Mouse (Mus musculus) erythroblast, adult 5-6 weeks (primary cell): Measurements from ENCODE around the gene Abcc1. TPM values are rescaled to one million over a fixed set of nuclear protein-coding genes. Genes with fewer than 3 reads are reported as not detected.

Experiments
- ATAC-seq: replicated peaks from 2 replicates; pipeline ENCODE4 v1.8.0; 2016; ENCODE audit warnings: moderate number of reproducible peaks, mild to moderate bottlenecking, moderate TSS enrichment, inconsistent platforms; ENCODE audit not compliant: poor library complexity, low FRiP score, severe bottlenecking
- total RNA-seq, 2 experiments: library from RNA; stranded (forward) in 1 of 2; stranded (reverse) in 1 of 2; fragments of 150-400 nt in 1 of 2; fragments of 200-764, 138-1000 nt in 1 of 2; gene quantifications; 2 replicates each; pipeline versions ENCODE4 v1.2.3 to v1.2.4; 2015 to 2017; ENCODE audit warnings: low replicate concordance in 2 of 2

Gene Abcc1
- total RNA-seq, 2 experiments from 2014 or later = 3.2 to 18.3 TPM

GRCm38 (mm10) chr16:14477510-14478300, 116.3 kb downstream of the Abcc1 start:
- no peak for ATAC-seq

- ATAC-seq = no peak
Measured at GRCm38 (mm10) chr16:14479641-14480040, 118.3 kb downstream of the Abcc1 start.

- ATAC-seq = no peak
Measured at GRCm38 (mm10) chr16:14483221-14483620, 121.9 kb downstream of the Abcc1 start.

GRCm38 (mm10) chr16:14493491-14494114, 132.2 kb downstream of the Abcc1 start:
- no peak for ATAC-seq

- no peak for ATAC-seq
Measured at GRCm38 (mm10) chr16:14501649-14502360, 140.4 kb downstream of the Abcc1 start.

GRCm38 (mm10) chr16:14506461-14506860, 145.1 kb downstream of the Abcc1 start:
- ATAC-seq = no peak

Other genes with a start within 250 kb of the Abcc1 start
- 20.9 and 22.4 TPM in 2 replicates for gene Nde1, start 198.3 kb upstream of the Abcc1 start, total RNA-seq (2015; ENCODE audit: low replicate concordance)
- 55.9 and 57.4 TPM in 2 replicates for gene Nde1, start 198.3 kb upstream of the Abcc1 start, total RNA-seq (2017; ENCODE audit: low replicate concordance)
- gene Marf1, start 198.2 kb upstream of the Abcc1 start, total RNA-seq (2015; ENCODE audit: low replicate concordance) = 37.2 and 40.7 TPM in 2 replicates
- gene Marf1, start 198.2 kb upstream of the Abcc1 start, total RNA-seq (2017; ENCODE audit: low replicate concordance) = 42.6 and 49.3 TPM in 2 replicates
- gene Myh11, start 70.2 kb upstream of the Abcc1 start, total RNA-seq (2015; ENCODE audit: low replicate concordance) = not detected in 2 replicates
- gene Myh11, start 70.2 kb upstream of the Abcc1 start, total RNA-seq (2017; ENCODE audit: low replicate concordance) = not detected in 2 replicates
- 25.4 and 37.0 TPM in 2 replicates for gene Fopnl, start 44.2 kb upstream of the Abcc1 start, total RNA-seq (2015; ENCODE audit: low replicate concordance)
- gene Fopnl, start 44.2 kb upstream of the Abcc1 start, total RNA-seq (2017; ENCODE audit: low replicate concordance) = 12.0 and 15.2 TPM in 2 replicates
- gene A630010A05Rik, start 200.8 kb downstream of the Abcc1 start, total RNA-seq (2015; ENCODE audit: low replicate concordance) = not detected in 2 replicates
- gene A630010A05Rik, start 200.8 kb downstream of the Abcc1 start, total RNA-seq (2017; ENCODE audit: low replicate concordance) = 0.28 TPM in 1 of 2 replicates, not detected in the other